Mouse (Mus musculus) ES-E14 (cell line): ENCODE results near the gene Dhx40.

ENCODE experiments used
- CHD2 ChIP-seq: IDR thresholded peaks from 2 replicates; pipeline ENCODE4 v1.6.1; 2014; ENCODE audit warnings: mild to moderate bottlenecking, low read depth, low read length, inconsistent platforms
- HCFC1 ChIP-seq: IDR thresholded peaks from 2 replicates; pipeline ENCODE4 v1.6.1; 2012; ENCODE audit warnings: low read length, inconsistent platforms, borderline replicate concordance; ENCODE audit not compliant: insufficient read depth
- MAFK ChIP-seq: IDR thresholded peaks from 2 replicates; pipeline ENCODE4 v1.6.1; 2014; ENCODE audit warnings: mild to moderate bottlenecking, low read depth, low read length, inconsistent platforms; ENCODE audit not compliant: insufficient read depth
- ZC3H11A ChIP-seq: IDR thresholded peaks from 2 replicates; pipeline ENCODE4 v1.6.1; 2012; ENCODE audit warnings: low read depth, mild to moderate bottlenecking, inconsistent platforms, low read length, borderline replicate concordance
- ZNF384 ChIP-seq: IDR thresholded peaks from 2 replicates; pipeline ENCODE4 v1.6.1; 2012; ENCODE audit warnings: low read depth, low read length, inconsistent platforms

DNA sequence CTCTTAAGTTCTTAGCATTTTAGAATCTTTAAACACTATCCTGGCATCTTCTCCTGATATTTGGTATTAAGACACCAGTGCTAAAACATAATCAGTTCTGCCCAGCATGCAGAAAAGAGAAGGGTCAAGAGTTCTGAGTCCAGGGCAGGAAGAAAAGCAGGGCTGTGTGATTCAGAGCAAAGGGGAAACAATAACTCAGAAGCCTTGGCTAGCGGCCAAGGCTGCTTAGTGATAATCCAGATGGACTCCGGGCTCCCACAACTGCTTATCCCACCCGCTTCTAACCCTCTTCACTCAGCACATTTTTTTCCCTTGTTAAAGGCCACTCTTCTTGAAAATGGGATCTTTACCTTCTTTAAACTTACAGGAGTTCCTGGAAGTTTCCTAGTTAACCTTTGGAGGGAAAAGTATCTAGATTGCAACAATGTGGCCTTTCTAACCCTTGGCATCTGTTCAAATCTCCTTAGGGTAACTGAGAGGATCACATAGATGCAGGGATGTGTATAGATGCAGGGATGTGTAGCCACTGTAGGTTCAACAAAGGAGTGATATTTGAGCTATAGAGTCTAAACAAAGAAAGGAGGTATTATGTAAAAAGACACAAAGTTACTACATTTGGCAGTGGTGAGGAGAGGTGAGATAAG, 33.1 kb upstream of the Dhx40 start:
- no peak for TF ChIP-seq ZC3H11A
- no peak for TF ChIP-seq MAFK
- no peak for TF ChIP-seq CHD2
- no peak for TF ChIP-seq HCFC1
- TF ChIP-seq ZNF384: no peak
